Mouse (Mus musculus): Measurements from ENCODE around the gene Zfhx3. TPM values are rescaled to one million over a fixed set of nuclear protein-coding genes. Genes with fewer than 3 reads are reported as not detected.

The Zfhx3 gene
- polyA plus RNA-seq, 1 experiment from 2014 or later, result 32.2 TPM

DNA sequence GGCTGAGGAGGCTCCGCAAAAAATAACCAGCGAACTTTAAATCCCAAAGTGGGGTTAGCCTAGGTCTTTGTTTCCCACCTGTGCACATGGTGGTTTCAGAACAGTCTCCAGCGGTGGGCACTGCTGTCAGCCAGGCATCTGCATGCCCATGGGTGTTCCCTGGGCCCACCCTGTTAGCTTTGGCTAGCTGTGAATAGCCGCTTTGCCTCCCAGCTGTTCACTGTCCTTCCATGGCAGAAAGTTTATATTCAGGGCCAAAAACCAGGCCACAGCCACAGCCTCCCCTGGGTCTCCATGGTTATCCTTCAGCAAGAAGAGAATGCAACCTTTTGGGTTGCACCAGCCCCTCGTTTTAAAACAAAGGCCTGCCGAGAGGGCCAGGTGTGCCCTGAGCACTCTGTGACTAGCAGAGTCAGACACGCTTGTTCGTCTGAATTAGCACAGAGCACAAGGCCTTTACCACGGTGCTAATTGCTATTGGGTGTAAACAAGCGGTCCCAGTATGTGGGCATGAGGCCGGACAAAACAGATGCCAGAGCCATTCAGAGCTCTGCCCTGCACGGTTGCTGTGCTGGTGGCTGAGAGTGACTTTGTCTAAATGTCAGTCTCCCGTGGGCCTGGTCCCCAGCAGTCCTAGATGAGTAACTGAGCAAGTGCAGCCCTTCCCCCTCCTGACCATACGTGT, 568.3 kb downstream of the Zfhx3 start:
- Histone ChIP-seq H3K9me3 (ENCODE audit: control insufficient read depth, low read length) (no peaks in the 10 kb centered on the region), H3K36me3 (ENCODE audit: control insufficient read depth, insufficient read depth, low read length) (no peaks in the 10 kb centered on the region), H3K27me3 (ENCODE audit: control insufficient read depth, insufficient read depth, low read length) (peaks cover 14% of the 10 kb centered on the region; the same call in 1 of the 2 replicates), H3K4me2 (ENCODE audit: low read depth, low read length) (no peak overlapping the region), H3K27ac (ENCODE audit: low read depth, low read length) (no peak overlapping the region), H3K4me1 (ENCODE audit: control insufficient read depth, insufficient read depth, low read length) (peaks cover 9% of the 10 kb centered on the region; the same call in 1 of the 2 replicates), H3K4me3 (ENCODE audit: low read depth, low read length) (no peak overlapping the region), H3K9ac (replicated peaks; ENCODE audit: low read depth, low read length) (no peak overlapping the region)
- peak; percentile 86 for ATAC-seq (ENCODE audit: low read depth)
- 20% methylated on average over 14 of the region's 14 CpGs for WGBS

DNA sequence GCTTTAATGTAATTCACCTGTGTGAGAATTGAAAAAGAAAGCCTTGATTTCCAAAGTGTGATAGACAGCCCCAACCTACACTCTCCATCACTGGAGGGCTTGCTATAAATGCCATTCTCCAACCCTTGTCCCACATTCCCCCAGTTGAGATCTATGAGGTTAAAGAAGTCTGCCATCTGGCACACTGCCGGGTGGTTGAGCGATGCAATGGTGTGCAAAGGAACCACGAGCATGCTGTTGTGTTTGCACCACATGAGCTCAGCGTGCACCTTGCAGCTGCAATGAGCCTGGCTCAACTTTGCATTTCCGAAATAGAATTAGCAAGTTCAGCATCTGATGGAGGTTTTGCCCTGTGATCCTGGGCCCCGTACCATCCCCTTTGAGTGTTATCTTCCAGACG, 575.7 kb downstream of the Zfhx3 start:
- WGBS, result 84% methylated on average over 7 of the region's 7 CpGs
- 0 out of 2 replicates have a peak, but pooled peaks cover 3% of the 10 kb centered on the region for H3K27me3 ChIP-seq (ENCODE audit: control insufficient read depth, insufficient read depth, low read length)
- H3K36me3 ChIP-seq (ENCODE audit: control insufficient read depth, insufficient read depth, low read length), result no peaks in the 10 kb centered on the region
- H3K4me2 ChIP-seq (ENCODE audit: low read depth, low read length), result no peak overlapping the region
- no peak overlapping the region for H3K4me3 ChIP-seq (ENCODE audit: low read depth, low read length)
- H3K9ac ChIP-seq (replicated peaks; ENCODE audit: low read depth, low read length), result no peak overlapping the region
- no peak overlapping the region for H3K27ac ChIP-seq (ENCODE audit: low read depth, low read length)
- no peaks in the 10 kb centered on the region for H3K4me1 ChIP-seq (ENCODE audit: control insufficient read depth, insufficient read depth, low read length)
- no peak for ATAC-seq (ENCODE audit: low read depth)
- no peaks in the 10 kb centered on the region for H3K9me3 ChIP-seq (ENCODE audit: control insufficient read depth, low read length)

DNA sequence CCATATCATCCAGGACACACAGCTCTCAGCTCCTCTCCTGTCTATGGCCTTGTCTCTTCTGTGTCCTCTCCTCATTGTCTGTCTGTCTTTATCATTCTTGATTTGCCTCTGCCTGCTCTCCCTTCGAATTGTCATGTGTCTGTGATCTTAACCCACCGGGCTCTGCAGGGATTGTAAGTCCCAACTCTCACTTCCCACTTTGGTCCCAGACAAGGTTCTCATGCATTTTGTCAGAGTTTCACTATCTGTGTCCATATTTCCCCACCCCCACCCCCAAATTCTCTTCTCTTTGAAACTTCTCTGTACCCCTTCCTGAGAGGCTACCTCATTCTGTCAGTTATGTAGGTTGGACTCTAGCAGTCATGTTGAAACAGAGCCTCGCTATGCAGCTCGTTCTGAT, 579.6 kb downstream of the Zfhx3 start:
- Histone ChIP-seq H3K9ac (replicated peaks; ENCODE audit: low read depth, low read length) (no peak overlapping the region), H3K9me3 (ENCODE audit: control insufficient read depth, low read length) (no peaks in the 10 kb centered on the region), H3K4me1 (ENCODE audit: control insufficient read depth, insufficient read depth, low read length) (no peaks in the 10 kb centered on the region), H3K4me3 (ENCODE audit: low read depth, low read length) (no peak overlapping the region), H3K27ac (ENCODE audit: low read depth, low read length) (no peak overlapping the region), H3K27me3 (ENCODE audit: control insufficient read depth, insufficient read depth, low read length) (no peaks in the 10 kb centered on the region), H3K36me3 (ENCODE audit: control insufficient read depth, insufficient read depth, low read length) (no peaks in the 10 kb centered on the region), H3K4me2 (ENCODE audit: low read depth, low read length) (no peak overlapping the region)
- ATAC-seq (ENCODE audit: low read depth), result no peak
- 91% methylated on average over 4 of the region's 4 CpGs for WGBS

DNA sequence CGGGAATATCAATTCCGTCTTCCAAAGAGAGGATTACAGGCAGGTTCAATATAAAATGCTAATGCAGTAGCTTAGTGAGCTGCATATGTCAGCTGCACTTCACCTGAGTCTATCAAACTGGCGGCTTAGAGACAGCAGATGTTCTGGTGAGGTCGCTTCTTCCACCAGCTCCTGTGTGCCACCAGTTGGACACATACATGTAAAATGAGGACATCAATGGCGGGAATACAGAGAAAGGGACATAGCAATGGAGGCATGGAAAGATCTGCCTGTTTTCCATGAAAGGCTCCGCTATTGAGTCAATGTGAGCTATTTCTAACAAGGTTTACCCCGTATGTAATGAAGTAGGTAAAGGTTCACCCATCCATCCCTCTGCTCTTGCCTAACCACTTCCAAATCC, 587.0 kb downstream of the Zfhx3 start:
- Histone ChIP-seq H3K4me1 (ENCODE audit: control insufficient read depth, insufficient read depth, low read length) (no peaks in the 10 kb centered on the region), H3K9ac (replicated peaks; ENCODE audit: low read depth, low read length) (no peak overlapping the region), H3K9me3 (ENCODE audit: control insufficient read depth, low read length) (no peaks in the 10 kb centered on the region), H3K36me3 (ENCODE audit: control insufficient read depth, insufficient read depth, low read length) (no peaks in the 10 kb centered on the region), H3K4me2 (ENCODE audit: low read depth, low read length) (no peak overlapping the region), H3K27me3 (ENCODE audit: control insufficient read depth, insufficient read depth, low read length) (no peaks in the 10 kb centered on the region), H3K27ac (ENCODE audit: low read depth, low read length) (no peak overlapping the region), H3K4me3 (ENCODE audit: low read depth, low read length) (no peak overlapping the region)
- no peak for ATAC-seq (ENCODE audit: low read depth)
- 74% methylated on average over 7 of the region's 7 CpGs for WGBS

DNA sequence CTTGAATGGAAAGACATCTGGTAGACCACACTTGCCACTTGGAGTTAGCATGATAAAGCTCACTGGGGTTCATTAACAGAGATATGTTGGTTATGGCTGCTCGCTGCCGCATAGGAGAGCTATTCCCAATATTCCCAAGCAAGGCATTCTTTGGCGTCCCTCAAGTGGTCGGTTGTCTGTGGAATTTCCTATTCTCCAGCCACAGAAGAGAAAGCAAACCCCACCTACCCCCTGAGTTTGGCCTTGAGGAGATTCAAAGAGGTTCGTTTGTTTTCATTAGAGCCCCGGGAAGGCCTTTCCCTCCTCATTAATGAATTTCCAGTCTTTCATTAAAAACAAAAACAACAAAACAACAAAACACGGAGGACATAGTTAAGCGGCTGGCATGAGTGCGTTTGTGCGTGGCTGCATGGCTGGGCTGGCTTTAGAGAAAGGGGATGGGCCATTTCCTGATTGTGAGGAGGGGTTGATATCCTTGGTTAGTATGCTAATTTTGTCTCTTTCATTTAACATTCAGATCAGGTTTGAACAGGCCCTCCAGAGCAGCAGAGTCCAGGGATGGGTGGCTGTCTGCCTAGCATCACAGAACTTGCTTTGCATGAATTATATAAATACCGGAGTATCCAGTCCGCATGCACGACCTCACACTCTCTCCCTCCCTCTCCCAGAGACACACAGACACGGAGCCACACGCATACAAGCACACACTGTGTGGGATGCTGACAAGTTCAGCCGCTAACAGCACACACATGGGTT, 592.9 kb downstream of the Zfhx3 start:
- peaks cover 13% of the 10 kb centered on the region for H3K4me1 ChIP-seq (ENCODE audit: control insufficient read depth, insufficient read depth, low read length)
- H3K9me3 ChIP-seq (ENCODE audit: control insufficient read depth, low read length), result no peaks in the 10 kb centered on the region
- peak overlapping the region; percentile 49 for H3K4me2 ChIP-seq (ENCODE audit: low read depth, low read length)
- H3K27me3 ChIP-seq (ENCODE audit: control insufficient read depth, insufficient read depth, low read length), result no peaks in the 10 kb centered on the region
- ATAC-seq (ENCODE audit: low read depth), result peak; percentile 74
- H3K36me3 ChIP-seq (ENCODE audit: control insufficient read depth, insufficient read depth, low read length), result no peaks in the 10 kb centered on the region
- H3K9ac ChIP-seq (replicated peaks; ENCODE audit: low read depth, low read length), result no peak overlapping the region
- H3K4me3 ChIP-seq (ENCODE audit: low read depth, low read length), result peak overlapping the region; percentile 25
- WGBS, result 49% methylated on average over 16 of the region's 16 CpGs
- H3K27ac ChIP-seq (ENCODE audit: low read depth, low read length), result peak overlapping the region; percentile 64; the same call in 1 of the 2 replicates

DNA sequence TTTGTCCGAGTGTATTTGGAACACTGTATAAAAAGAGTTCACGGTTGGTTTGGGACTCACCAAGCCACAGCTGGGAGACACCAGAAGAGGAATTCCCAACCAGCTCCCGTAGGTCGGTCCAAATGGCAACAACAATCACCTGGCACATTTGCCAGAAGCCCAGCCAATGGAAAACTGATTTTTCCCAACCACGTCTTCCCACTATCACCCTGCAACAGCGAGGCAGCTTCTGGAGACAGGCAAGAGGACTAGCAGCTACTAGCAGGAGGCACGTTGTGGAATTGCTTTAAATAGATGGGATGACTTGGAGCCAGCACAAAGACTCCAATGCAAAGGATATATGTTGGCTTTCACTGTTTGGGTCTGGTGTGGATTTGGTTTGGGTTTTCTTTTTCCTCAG, 593.7 kb downstream of the Zfhx3 start:
- ATAC-seq (ENCODE audit: low read depth), result no peak
- H3K4me3 ChIP-seq (ENCODE audit: low read depth, low read length), result peak overlapping the region; percentile 25
- H3K27ac ChIP-seq (ENCODE audit: low read depth, low read length), result peak overlapping the region; percentile 64
- H3K4me2 ChIP-seq (ENCODE audit: low read depth, low read length), result peak overlapping the region; percentile 49
- H3K27me3 ChIP-seq (ENCODE audit: control insufficient read depth, insufficient read depth, low read length), result no peaks in the 10 kb centered on the region
- WGBS, result 60% methylated on average over 7 of the region's 7 CpGs
- no peaks in the 10 kb centered on the region for H3K9me3 ChIP-seq (ENCODE audit: control insufficient read depth, low read length)
- H3K4me1 ChIP-seq (ENCODE audit: control insufficient read depth, insufficient read depth, low read length), result peaks cover 13% of the 10 kb centered on the region
- H3K9ac ChIP-seq (replicated peaks; ENCODE audit: low read depth, low read length), result peak overlapping the region; percentile 53
- H3K36me3 ChIP-seq (ENCODE audit: control insufficient read depth, insufficient read depth, low read length), result no peaks in the 10 kb centered on the region

DNA sequence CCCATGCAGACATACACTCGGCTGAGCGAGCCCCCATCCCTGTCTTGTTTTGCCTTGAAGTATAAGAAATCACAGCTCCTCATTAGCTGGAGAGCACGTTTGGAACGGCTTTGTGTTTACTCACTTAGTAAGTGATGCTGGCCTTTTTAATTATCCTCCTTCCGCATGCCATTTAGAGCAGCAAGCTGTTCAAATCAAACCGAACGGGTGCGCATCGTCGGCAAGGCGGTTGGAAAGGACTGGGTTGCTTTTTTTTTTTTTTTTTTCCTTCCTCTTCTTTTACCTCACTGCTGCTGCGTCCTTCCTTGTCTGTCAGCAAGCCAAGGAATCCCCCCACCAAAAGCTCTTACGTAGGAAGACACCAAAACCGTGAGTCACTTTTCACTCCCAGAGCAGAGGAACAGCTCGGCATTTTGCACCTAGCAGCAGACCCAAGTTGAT, 594.5 kb downstream of the Zfhx3 start:
- WGBS, result 27% methylated on average over 15 of the region's 15 CpGs
- Histone ChIP-seq H3K27ac (ENCODE audit: low read depth, low read length) (peak overlapping the region; percentile 64), H3K4me2 (ENCODE audit: low read depth, low read length) (peak overlapping the region; percentile 49), H3K9ac (replicated peaks; ENCODE audit: low read depth, low read length) (peak overlapping the region; percentile 53), H3K36me3 (ENCODE audit: control insufficient read depth, insufficient read depth, low read length) (no peaks in the 10 kb centered on the region), H3K27me3 (ENCODE audit: control insufficient read depth, insufficient read depth, low read length) (no peaks in the 10 kb centered on the region), H3K9me3 (ENCODE audit: control insufficient read depth, low read length) (no peaks in the 10 kb centered on the region), H3K4me1 (ENCODE audit: control insufficient read depth, insufficient read depth, low read length) (peaks cover 13% of the 10 kb centered on the region), H3K4me3 (ENCODE audit: low read depth, low read length) (peak overlapping the region; percentile 25)
- no peak for ATAC-seq (ENCODE audit: low read depth)

DNA sequence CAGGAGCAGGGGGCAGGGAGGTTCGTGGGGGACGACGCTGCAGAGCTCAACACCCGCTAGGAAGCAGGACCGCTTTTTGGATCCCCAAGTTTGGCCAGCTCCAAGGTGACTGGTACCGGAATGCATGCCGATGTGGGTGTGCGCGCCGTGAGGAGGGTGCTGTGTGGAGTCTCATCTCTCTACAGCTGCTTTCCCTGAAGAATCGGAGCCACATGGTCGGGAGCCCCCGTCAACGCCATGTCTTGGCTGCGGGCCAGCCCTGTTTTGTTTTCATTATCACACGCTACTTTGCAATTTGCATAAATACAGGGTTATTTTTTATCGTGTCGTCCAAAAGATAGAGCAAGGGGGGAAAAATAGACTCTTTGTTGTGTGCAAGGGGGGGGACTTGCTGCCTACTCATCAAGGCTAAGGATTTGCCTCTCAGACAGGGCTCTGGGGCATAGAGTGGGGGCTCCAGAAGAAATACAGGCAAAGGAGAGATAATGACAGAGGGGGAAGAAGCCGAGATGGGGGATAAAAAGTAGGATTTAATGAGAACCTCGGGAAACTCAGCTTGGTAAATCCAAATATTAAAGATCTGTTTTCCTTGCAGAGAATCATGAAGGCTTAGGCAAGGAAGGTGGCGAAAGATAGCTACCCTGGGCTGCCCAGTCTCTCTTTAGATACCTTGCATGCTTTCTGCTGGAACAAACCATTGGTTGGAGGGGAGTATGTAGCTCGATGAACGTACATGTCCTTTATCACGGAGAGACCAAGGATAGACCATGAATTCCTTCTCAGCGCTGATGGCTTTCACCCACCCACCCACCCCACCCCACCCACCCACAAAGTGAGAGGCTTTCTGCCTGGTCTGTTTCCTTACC, 595.5 kb downstream of the Zfhx3 start:
- no peaks in the 10 kb centered on the region for H3K36me3 ChIP-seq (ENCODE audit: control insufficient read depth, insufficient read depth, low read length)
- peaks cover 13% of the 10 kb centered on the region for H3K4me1 ChIP-seq (ENCODE audit: control insufficient read depth, insufficient read depth, low read length)
- 0 out of 2 replicates have a peak, but pooled peaks have one; percentile 52 for ATAC-seq (ENCODE audit: low read depth)
- H3K27ac ChIP-seq (ENCODE audit: low read depth, low read length), result peak overlapping the region; percentile 64
- H3K27me3 ChIP-seq (ENCODE audit: control insufficient read depth, insufficient read depth, low read length), result no peaks in the 10 kb centered on the region
- peak overlapping the region; percentile 49 for H3K4me2 ChIP-seq (ENCODE audit: low read depth, low read length)
- no peaks in the 10 kb centered on the region for H3K9me3 ChIP-seq (ENCODE audit: control insufficient read depth, low read length)
- peak overlapping the region; percentile 24 for H3K4me3 ChIP-seq (ENCODE audit: low read depth, low read length)
- 45% methylated on average over 25 of the region's 25 CpGs for WGBS
- H3K9ac ChIP-seq (replicated peaks; ENCODE audit: low read depth, low read length), result peak overlapping the region; percentile 44

All from neural tube, embryonic 14.5 days (tissue).